Mouse (Mus musculus) right cerebral cortex, postnatal 25 days (tissue): ENCODE results near the gene Fbp1.
"Not testable (repeated sequence)": the region's sequence is repeated elsewhere in the genome, so short reads cannot be mapped to it uniquely, and the experiment has no call there.

ENCODE experiments used
- DNase-seq: peaks from one replicate; pipeline ENCODE4 v3.0.0; 2022

Gene Fbp1

GRCm38 (mm10) chr13:62883436-62883835 lies 4.6 kb downstream of the Fbp1 start:
- no peak for DNase-seq

GRCm38 (mm10) chr13:62882856-62883255 lies 5.2 kb downstream of the Fbp1 start:
- no peak for DNase-seq

DNA sequence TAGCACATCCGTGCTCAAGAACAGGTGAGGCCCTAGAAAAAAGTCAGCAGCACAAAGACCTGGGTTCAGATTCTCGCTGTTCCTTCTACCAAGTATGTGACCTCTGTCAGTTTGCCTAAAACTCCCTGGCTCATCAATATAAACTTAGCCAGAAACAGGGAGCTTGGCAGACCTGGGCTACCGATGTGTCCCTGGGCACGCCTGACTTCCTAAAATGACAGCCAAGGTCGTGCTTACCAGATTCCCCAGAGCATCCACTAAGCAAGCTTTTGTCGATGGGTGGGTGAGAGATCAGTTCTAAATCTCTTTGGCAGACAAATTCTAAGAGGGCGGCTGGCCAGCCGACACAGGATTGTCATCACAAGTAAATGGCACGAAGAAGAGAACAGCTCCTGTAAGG lies 6.7 kb downstream of the Fbp1 start:
- DNase-seq, result no peak

DNA sequence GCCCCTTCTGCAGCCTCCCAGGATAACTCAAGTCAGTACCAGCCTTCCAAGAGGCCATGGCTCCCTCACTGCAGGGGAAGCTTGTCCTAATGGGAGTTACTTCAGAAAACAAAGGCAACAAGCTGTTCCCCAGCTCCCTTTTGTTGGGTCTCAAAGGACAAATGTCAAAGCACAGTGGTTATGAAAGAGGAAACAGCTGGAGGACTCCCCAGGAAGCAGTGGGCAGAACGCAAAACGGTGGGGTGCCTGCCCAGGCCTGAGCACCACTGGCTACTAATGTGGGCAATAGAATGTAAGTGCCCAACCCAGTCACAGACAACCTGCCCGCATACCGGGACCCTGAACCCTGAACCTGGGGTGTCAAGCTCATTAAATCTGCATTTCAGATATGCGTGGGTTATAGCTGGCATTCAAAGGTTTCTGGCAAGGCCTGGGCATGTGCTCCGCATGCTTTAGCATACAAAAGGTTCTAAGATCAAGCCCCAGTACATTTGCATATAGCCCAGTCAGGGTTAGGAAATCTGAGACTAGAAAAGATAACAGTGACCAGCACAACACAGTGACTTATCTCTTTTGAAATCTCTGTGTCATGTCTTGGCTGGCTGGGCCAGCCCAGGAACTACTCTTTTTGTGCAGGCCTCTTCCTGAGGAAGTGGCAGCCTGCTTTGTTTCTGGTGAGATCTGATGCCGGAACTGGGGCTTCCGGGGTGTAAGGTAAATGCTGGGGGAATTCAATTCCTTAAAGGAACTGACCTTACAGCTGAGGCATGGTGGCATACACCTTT lies 8.1 kb downstream of the Fbp1 start:
- no peak for DNase-seq

- no peak for DNase-seq
These were observed 8.7 kb downstream of the Fbp1 start for GRCm38 (mm10) chr13:62879411-62879810.

- no peak for DNase-seq
These were observed 10.8 kb downstream of the Fbp1 start for GRCm38 (mm10) chr13:62877247-62877646.

DNA sequence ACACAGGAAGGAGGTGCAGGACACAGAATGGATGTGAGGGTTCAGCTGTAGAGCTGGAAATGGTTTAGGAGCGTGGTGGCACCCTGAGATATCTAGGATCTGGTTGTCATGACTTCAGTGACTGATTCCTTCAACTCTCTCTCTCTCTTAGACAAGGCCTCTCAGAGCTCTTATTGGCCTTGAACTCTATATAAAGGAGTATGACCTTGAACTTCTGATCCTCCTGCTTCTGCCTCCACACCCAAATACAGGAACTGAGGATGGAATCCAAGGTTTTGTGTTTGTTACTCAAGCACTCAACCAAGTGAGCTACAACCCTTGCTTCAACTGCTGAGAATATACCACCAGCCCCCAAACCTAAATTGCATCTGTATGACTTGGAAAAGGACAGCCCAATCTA lies 12.0 kb downstream of the Fbp1 start:
- no peak for DNase-seq

DNA sequence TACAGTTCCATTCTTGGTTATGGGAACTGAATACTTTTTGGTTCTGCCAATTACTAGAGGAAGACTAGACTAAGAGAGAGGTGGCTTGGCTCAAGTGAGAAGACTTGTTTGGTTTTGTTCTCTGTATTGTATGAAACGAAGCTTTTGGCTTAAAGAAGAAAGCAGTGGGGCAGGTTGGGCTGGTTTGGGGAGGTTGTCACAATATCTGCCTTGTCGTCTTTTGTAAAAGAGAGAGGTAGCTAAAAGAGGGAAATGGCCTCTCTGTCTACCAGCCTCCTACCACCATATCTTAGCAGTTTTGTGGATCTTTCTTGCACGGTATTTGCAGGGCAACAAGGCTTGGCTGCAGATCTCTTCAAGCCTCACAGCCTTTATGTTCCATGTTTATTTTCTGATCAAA lies 15.8 kb downstream of the Fbp1 start:
- DNase-seq, result no peak

DNA sequence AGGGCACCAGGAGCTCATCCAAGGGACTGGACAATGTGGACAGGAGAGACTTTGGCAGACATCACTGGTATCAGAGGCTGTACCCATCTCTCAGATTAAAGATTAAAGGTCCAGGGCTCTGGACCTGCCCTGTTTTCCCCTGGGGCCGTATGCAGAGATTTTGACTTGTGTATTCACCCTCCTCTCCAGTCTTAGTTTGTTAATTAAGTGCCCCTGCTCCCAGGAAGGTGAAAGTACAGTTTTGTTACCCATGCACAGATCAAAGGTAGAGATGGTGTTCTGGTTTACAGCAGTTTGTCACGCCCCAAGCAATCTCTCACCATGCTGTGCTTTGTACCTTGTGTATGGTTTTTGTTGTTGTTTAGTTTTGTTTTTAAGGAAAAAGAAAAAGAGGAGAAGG lies 17.5 kb downstream of the Fbp1 start:
- no peak for DNase-seq

DNA sequence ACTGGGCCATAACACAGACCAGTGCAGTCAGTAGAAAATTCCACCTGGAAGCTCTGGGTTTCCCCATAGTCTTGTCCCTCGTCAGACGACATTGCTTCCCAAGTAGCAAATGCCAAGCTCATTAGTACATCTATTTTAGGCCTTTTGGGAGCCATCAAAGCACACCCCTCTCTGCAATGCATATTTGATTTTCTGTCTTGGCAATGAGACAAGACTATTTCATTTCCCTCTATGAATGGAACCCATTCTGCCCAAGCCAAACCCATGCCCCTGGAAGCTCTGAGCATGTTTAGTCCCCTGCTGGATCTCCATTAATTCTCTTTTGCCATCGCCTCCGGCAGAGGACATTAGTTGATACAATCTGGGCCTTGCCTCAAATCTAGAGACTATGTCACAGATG lies 21.3 kb downstream of the Fbp1 start:
- DNase-seq, result no peak

DNA sequence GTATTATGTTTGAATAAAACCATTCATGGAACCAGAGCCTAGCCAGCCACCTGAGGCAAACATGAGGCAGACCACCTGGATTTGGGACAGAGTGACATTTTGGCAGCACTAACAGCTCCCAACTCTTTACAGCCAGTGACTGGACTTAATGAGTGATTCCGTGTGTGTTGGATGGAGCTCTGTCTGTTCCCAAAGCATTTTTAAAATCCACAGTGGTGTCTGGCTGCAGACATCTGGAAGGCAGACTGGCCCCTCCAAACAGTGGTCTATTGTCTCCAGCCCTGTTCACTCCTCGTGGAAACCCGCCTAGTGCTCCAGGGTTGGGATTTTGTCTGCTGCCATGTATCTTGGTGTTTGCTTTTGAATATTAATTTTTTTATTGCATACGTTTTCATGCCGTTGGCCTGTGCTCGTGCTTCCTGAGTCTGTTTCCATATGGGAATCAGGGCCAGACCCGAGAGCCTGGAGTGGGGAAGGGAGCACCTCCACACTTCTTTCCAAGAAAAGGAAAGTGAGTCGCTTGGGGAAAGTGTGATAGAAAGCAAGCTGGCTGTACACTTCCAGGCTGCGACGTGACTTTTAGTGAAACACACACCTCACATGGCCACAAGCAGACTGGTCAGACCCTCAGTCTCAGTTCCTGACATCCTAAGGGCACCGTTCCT lies 22.3 kb downstream of the Fbp1 start:
- DNase-seq, result no peak

GRCm38 (mm10) chr13:62863771-62864170 lies 24.3 kb downstream of the Fbp1 start:
- DNase-seq, result no peak

GRCm38 (mm10) chr13:62862875-62863274 lies 25.2 kb downstream of the Fbp1 start:
- no peak for DNase-seq

- DNase-seq, result no peak
These were observed 28.0 kb downstream of the Fbp1 start for GRCm38 (mm10) chr13:62860068-62860467.

GRCm38 (mm10) chr13:62859251-62859650 lies 28.8 kb downstream of the Fbp1 start:
- DNase-seq, result not testable (repeated sequence)

- no peak for DNase-seq
These were observed 29.9 kb downstream of the Fbp1 start, which contains the start of gene Fbp2 for GRCm38 (mm10) chr13:62857941-62858915. Gene Fbp2 (minus strand): TSS chr13:62858422.

GRCm38 (mm10) chr13:62856850-62857249 lies 31.2 kb downstream of the Fbp1 start:
- DNase-seq, result no peak

DNA sequence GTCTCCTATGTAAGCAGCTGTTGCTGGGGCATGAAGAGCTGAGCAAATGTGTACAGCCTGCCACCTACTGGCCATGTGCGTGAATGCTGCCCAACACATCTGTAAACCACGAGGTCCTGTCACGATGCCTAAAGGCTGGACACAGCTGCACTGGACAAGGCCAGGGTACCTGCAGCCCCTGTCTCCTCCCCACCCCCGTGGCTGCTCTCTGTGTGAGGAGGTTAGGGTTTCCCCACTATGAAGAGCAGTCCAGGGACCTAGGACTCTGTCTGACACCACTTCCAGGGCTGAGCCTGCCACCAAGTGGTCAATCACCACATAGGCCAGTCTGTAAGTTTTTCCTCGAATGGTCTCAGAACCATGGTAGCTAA lies 31.8 kb downstream of the Fbp1 start:
- DNase-seq, result peak; percentile 64

DNA sequence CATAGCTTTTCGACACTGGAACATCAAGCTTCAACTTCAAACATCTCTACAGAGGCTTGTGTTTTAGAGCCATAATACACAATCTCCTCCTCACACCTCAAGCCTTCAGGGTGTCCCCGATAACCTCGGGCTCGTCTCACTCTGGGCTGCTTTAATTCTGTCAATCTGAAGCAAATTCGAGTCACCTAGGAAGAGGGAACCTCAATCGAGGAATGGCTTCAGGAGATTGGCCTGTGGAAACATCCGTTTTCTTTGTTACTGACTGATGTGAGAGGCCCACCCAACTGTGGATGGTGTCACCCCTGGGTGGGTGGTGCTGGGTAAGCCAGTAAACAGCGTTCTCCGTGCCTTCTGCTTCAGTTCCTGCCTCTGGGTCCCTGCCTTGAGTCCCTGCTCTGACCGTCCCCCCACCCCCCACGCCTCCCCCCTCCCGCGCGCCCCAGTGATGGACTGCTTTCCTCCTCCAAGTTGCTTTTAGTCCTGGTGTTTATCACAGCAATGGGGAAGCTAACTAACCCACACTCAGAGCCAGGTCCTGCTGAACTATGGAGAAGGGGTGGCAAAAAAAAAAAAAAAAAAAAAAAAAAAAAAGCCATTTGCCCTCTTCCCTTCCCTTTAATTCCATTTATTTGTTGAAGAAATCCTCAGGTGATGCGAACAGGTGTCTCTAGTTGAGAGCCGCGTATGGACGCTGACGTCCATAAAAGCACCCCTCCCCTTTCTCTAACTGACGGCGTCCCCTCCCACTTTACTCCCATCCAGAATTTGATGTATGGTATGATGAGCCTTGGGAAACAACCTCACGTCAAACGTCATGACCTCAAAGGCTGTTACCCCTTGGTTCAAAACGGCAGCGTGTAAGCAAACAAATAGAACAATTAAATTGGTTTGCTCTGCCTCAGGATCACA lies 32.4 kb downstream of the Fbp1 start:
- DNase-seq, result no peak

GRCm38 (mm10) chr13:62854666-62855065 lies 33.4 kb downstream of the Fbp1 start:
- DNase-seq, result peak; percentile 45

GRCm38 (mm10) chr13:62833341-62833740 lies 54.7 kb downstream of the Fbp1 start:
- no peak for DNase-seq

GRCm38 (mm10) chr13:62832239-62832638 lies 55.8 kb downstream of the Fbp1 start:
- DNase-seq, result no peak
